Mouse (Mus musculus) embryonic fibroblast, embryonic 13.5 days (primary cell): ENCODE measurements around the gene Fam198b.

Experiments
- CTCF ChIP-seq: IDR thresholded peaks from 2 replicates; pipeline ENCODE4 v1.5.1; 2011; ENCODE audit warnings: mild to moderate bottlenecking, control low read depth, low read length, moderate library complexity, borderline replicate concordance; ENCODE audit not compliant: insufficient read depth
- POLR2A ChIP-seq: IDR thresholded peaks from 2 replicates; pipeline ENCODE4 v1.6.1; 2011; ENCODE audit warnings: low read depth, mild to moderate bottlenecking, control low read depth, low read length, moderate library complexity

DNA sequence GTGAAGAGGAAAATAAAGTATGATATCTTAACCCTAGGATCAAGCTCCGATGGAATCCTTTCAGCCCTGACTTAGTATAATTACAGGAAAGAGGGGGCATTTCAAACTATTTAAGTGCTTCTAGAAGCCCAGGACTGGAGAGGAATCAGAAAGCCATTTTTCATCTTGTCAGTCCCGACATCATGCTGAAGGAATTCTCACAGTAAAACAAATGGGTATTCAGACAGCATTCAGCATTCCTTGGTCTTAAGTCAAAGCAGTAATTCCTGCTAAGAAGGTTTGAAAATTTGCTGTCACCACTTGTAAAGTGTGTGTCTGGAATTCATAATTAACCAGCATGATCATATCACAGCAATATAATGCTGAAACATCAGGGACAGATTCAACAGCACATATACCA is 105.6 kb downstream of the Fam198b start:
- TF ChIP-seq CTCF (no peak), POLR2A (no peak)
